Mouse (Mus musculus) ES-CJ7 (cell line): ENCODE data around the gene Cbfa2t3.

Experiments used
- DNase-seq: peaks from one replicate; pipeline ENCODE4 v3.0.0; 2011; ENCODE audit warnings: low read depth, low spot score

The Cbfa2t3 gene

GRCm38 (mm10) chr8:122718711-122719499 is 20.0 kb upstream of the Cbfa2t3 start:
- no peak for DNase-seq

- no peak for DNase-seq
These were observed 19.1 kb upstream of the Cbfa2t3 start for GRCm38 (mm10) chr8:122717869-122718509.

GRCm38 (mm10) chr8:122716566-122716965 is 17.7 kb upstream of the Cbfa2t3 start:
- no peak for DNase-seq

- no peak for DNase-seq
These were observed 14.2 kb upstream of the Cbfa2t3 start for GRCm38 (mm10) chr8:122713157-122713518.

GRCm38 (mm10) chr8:122712411-122713156 is 13.7 kb upstream of the Cbfa2t3 start:
- no peak for DNase-seq

- no peak for DNase-seq
These were observed 13.0 kb upstream of the Cbfa2t3 start for GRCm38 (mm10) chr8:122711891-122712365.

GRCm38 (mm10) chr8:122711480-122711879 is 12.6 kb upstream of the Cbfa2t3 start:
- DNase-seq, result no peak

GRCm38 (mm10) chr8:122709340-122710111 is 10.6 kb upstream of the Cbfa2t3 start:
- peak; percentile 56 for DNase-seq

GRCm38 (mm10) chr8:122707184-122707583 is 8.3 kb upstream of the Cbfa2t3 start:
- no peak for DNase-seq

GRCm38 (mm10) chr8:122705901-122706561 is 7.1 kb upstream of the Cbfa2t3 start:
- DNase-seq, result no peak

- DNase-seq, result no peak
These were observed 5.7 kb upstream of the Cbfa2t3 start for GRCm38 (mm10) chr8:122704612-122705011.

GRCm38 (mm10) chr8:122702957-122703356 is 4.0 kb upstream of the Cbfa2t3 start:
- DNase-seq, result no peak

- DNase-seq, result no peak
These were observed 3.5 kb upstream of the Cbfa2t3 start for GRCm38 (mm10) chr8:122702301-122702941.

GRCm38 (mm10) chr8:122701441-122702185 is 2.7 kb upstream of the Cbfa2t3 start:
- no peak for DNase-seq

GRCm38 (mm10) chr8:122700628-122701027 is 1.7 kb upstream of the Cbfa2t3 start:
- DNase-seq, result no peak

GRCm38 (mm10) chr8:122698254-122698768 is 598 bp downstream of the Cbfa2t3 start:
- DNase-seq, result no peak

- DNase-seq, result no peak
These were observed 1.3 kb downstream of the Cbfa2t3 start for GRCm38 (mm10) chr8:122697586-122697985.

- DNase-seq, result peak; percentile 56
These were observed 1.7 kb downstream of the Cbfa2t3 start for GRCm38 (mm10) chr8:122697181-122697581.

- no peak for DNase-seq
These were observed 3.4 kb downstream of the Cbfa2t3 start for GRCm38 (mm10) chr8:122695438-122696042.
